Mouse (Mus musculus): Measurements from ENCODE around the gene Mpz. TPM values are rescaled to one million over a fixed set of nuclear protein-coding genes. Genes with fewer than 3 reads are reported as not detected.

Mpz gene
- polyA plus RNA-seq, 1 experiment: 0.11 TPM

DNA sequence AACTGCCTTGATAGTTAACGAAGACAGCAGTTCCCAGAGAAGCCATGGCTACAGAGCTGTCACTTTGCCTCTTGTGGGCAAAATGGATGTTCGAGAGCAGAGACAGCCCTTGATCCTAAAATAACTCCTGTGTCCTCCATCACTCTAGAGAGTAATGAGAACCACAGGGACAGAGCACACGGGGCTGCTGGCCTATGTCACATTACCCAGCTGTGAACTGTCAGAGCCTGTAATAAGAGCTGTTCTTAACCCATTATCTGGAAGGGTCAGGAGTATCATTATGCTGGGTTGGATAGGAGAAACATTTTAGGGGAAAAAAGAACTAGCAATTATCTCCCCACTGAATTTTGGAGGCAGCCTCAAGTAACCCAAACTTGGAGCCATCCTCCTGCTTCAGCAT is 29.6 kb upstream of the Mpz start:
- Histone ChIP-seq H3K79me2 (ENCODE audit: control insufficient read depth, insufficient read depth) (no peaks in the 10 kb centered on the region), H3K4me3 (ENCODE audit: insufficient read depth, poor library complexity, severe bottlenecking) (no peak overlapping the region), H3ac (ENCODE audit: control insufficient read depth, insufficient read length, low read depth) (no peak overlapping the region), H3K27me3 (ENCODE audit: control insufficient read depth, insufficient read depth, insufficient read length) (no peaks in the 10 kb centered on the region), H3K79me3 (ENCODE audit: low read depth) (no peaks in the 10 kb centered on the region), H3K36me3 (ENCODE audit: control insufficient read depth, insufficient read depth) (no peaks in the 10 kb centered on the region)
- TF ChIP-seq MYOD1 (IDR thresholded peaks at IDR 0.05; ENCODE audit: control insufficient read depth, insufficient read length, low read depth) (no peak), MAX (IDR thresholded peaks at IDR 0.05) (no peak), CEBPB (IDR thresholded peaks at IDR 0.05; ENCODE audit: low read depth) (no peak), FOSL1 (IDR thresholded peaks at IDR 0.05; ENCODE audit: insufficient read depth, low read length, poor library complexity, severe bottlenecking) (no peak), MYOG (IDR thresholded peaks at IDR 0.05; ENCODE audit: control insufficient read depth, extremely low read depth, insufficient read length) (no peak), USF1 (IDR thresholded peaks at IDR 0.05; ENCODE audit: low read depth) (no peak), CTCF (IDR thresholded peaks at IDR 0.05; ENCODE audit: control insufficient read depth, insufficient read depth, insufficient read length) (no peak)

DNA sequence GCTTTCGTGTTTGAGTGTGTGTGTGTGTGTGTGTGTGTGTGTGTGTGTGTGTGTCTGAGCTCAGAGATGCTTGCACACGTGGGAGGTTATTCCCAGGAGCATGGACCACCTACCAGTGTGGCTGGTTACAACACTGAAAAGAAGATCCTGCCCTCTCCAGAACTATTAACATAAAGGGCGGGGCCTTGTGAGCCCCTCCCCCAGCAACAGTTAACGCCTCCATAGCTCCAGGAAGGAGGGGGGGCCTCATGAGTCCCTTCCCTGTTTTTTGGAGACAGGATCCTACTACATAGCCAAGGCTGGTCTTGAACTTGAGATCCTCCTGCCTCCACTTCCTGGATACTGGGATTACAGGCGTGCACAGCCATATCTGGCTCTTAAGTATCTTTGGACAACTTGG is 28.7 kb upstream of the Mpz start:
- Histone ChIP-seq H3K36me3 (ENCODE audit: control insufficient read depth, insufficient read depth) (no peaks in the 10 kb centered on the region), H3ac (ENCODE audit: control insufficient read depth, insufficient read length, low read depth) (no peak overlapping the region), H3K27me3 (ENCODE audit: control insufficient read depth, insufficient read depth, insufficient read length) (no peaks in the 10 kb centered on the region), H3K79me2 (ENCODE audit: control insufficient read depth, insufficient read depth) (no peaks in the 10 kb centered on the region), H3K79me3 (ENCODE audit: low read depth) (no peaks in the 10 kb centered on the region), H3K4me3 (ENCODE audit: insufficient read depth, poor library complexity, severe bottlenecking) (no peak overlapping the region)
- TF ChIP-seq MAX (IDR thresholded peaks at IDR 0.05): no peak
- TF ChIP-seq USF1 (IDR thresholded peaks at IDR 0.05; ENCODE audit: low read depth): no peak
- TF ChIP-seq CTCF (IDR thresholded peaks at IDR 0.05; ENCODE audit: control insufficient read depth, insufficient read depth, insufficient read length): no peak
- no peak for TF ChIP-seq FOSL1 (IDR thresholded peaks at IDR 0.05; ENCODE audit: insufficient read depth, low read length, poor library complexity, severe bottlenecking)
- TF ChIP-seq MYOG (IDR thresholded peaks at IDR 0.05; ENCODE audit: control insufficient read depth, extremely low read depth, insufficient read length): no peak
- TF ChIP-seq CEBPB (IDR thresholded peaks at IDR 0.05; ENCODE audit: low read depth): no peak
- no peak for TF ChIP-seq MYOD1 (IDR thresholded peaks at IDR 0.05; ENCODE audit: control insufficient read depth, insufficient read length, low read depth)

DNA sequence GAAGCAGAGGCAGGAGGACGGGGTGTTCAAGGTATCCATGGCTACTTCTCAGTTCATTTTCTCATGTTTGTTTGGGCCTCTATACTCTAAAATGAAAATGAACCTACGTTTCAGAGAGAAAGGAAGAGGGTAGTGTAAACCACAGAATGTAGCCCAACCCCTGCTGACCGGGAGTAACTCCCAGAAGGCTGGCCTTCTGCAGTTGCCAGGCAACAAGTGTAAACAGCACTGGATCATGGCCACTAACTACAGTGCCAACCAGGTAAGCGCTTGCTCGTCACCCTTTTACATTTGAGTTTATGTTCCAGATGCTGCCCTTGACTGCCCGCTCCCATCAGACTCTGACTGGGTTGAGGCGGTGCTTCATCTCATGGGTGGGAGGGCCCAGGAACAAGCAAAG is 27.6 kb upstream of the Mpz start:
- TF ChIP-seq CTCF (IDR thresholded peaks at IDR 0.05; ENCODE audit: control insufficient read depth, insufficient read depth, insufficient read length): no peak
- TF ChIP-seq CEBPB (IDR thresholded peaks at IDR 0.05; ENCODE audit: low read depth): no peak
- TF ChIP-seq USF1 (IDR thresholded peaks at IDR 0.05; ENCODE audit: low read depth): no peak
- TF ChIP-seq MYOD1 (IDR thresholded peaks at IDR 0.05; ENCODE audit: control insufficient read depth, insufficient read length, low read depth): no peak
- TF ChIP-seq FOSL1 (IDR thresholded peaks at IDR 0.05; ENCODE audit: insufficient read depth, low read length, poor library complexity, severe bottlenecking): no peak
- TF ChIP-seq MAX (IDR thresholded peaks at IDR 0.05): no peak
- no peak for TF ChIP-seq MYOG (IDR thresholded peaks at IDR 0.05; ENCODE audit: control insufficient read depth, extremely low read depth, insufficient read length)
- Histone ChIP-seq H3ac (ENCODE audit: control insufficient read depth, insufficient read length, low read depth) (no peak overlapping the region), H3K79me2 (ENCODE audit: control insufficient read depth, insufficient read depth) (no peaks in the 10 kb centered on the region), H3K36me3 (ENCODE audit: control insufficient read depth, insufficient read depth) (peaks cover 2% of the 10 kb centered on the region), H3K4me3 (ENCODE audit: insufficient read depth, poor library complexity, severe bottlenecking) (no peak overlapping the region), H3K79me3 (ENCODE audit: low read depth) (no peaks in the 10 kb centered on the region), H3K27me3 (ENCODE audit: control insufficient read depth, insufficient read depth, insufficient read length) (no peaks in the 10 kb centered on the region)

DNA sequence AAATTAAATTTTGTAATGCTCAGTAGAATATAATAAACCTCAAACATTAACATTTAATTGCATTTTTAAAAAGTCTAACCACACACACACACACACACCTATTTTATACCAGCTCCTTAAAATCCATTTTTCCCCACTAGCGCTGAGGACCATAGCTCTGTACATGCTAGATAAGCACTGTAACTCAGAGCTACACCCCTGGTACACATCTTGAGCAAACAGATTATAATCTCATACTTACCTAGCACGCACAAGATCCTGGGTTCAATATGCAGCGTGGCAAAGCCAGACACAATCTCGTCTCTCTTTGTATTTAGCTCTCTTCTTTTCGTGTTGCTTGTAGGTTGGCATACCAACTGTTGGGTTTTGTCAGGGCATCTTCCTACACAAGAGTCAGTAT is 26.1 kb upstream of the Mpz start:
- Histone ChIP-seq H3ac (ENCODE audit: control insufficient read depth, insufficient read length, low read depth) (no peak overlapping the region), H3K79me3 (ENCODE audit: low read depth) (no peaks in the 10 kb centered on the region), H3K36me3 (ENCODE audit: control insufficient read depth, insufficient read depth) (peaks cover 10% of the 10 kb centered on the region), H3K27me3 (ENCODE audit: control insufficient read depth, insufficient read depth, insufficient read length) (no peaks in the 10 kb centered on the region), H3K79me2 (ENCODE audit: control insufficient read depth, insufficient read depth) (no peaks in the 10 kb centered on the region), H3K4me3 (ENCODE audit: insufficient read depth, poor library complexity, severe bottlenecking) (no peak overlapping the region)
- TF ChIP-seq CTCF (IDR thresholded peaks at IDR 0.05; ENCODE audit: control insufficient read depth, insufficient read depth, insufficient read length) (no peak), USF1 (IDR thresholded peaks at IDR 0.05; ENCODE audit: low read depth) (no peak), MYOG (IDR thresholded peaks at IDR 0.05; ENCODE audit: control insufficient read depth, extremely low read depth, insufficient read length) (no peak), FOSL1 (IDR thresholded peaks at IDR 0.05; ENCODE audit: insufficient read depth, low read length, poor library complexity, severe bottlenecking) (no peak), CEBPB (IDR thresholded peaks at IDR 0.05; ENCODE audit: low read depth) (no peak), MYOD1 (IDR thresholded peaks at IDR 0.05; ENCODE audit: control insufficient read depth, insufficient read length, low read depth) (no peak), MAX (IDR thresholded peaks at IDR 0.05) (no peak)

DNA sequence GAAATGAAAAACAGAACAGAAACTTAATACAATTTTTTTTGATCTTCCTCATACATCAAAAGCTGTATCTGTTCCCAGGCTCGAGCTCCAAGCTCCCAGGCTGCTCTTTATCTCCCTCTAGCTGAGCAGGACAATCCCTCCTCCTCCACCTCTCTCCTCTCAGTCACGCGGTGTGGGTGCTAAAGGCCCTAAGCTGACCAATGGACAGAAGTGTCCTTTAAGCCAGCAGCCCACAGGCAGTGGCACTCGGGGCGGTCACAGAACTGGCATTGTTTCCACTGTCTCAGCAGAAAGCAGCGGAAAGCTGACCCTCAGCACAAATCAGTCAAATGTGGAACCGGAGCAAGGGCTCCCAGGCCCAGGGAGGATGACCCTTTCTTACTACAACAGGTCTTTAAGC is 21.3 kb upstream of the Mpz start:
- H3K4me3 ChIP-seq (ENCODE audit: insufficient read depth, poor library complexity, severe bottlenecking): no peak overlapping the region
- no peaks in the 10 kb centered on the region for H3K79me2 ChIP-seq (ENCODE audit: control insufficient read depth, insufficient read depth)
- no peak for TF ChIP-seq CEBPB (IDR thresholded peaks at IDR 0.05; ENCODE audit: low read depth)
- no peaks in the 10 kb centered on the region for H3K79me3 ChIP-seq (ENCODE audit: low read depth)
- H3ac ChIP-seq (ENCODE audit: control insufficient read depth, insufficient read length, low read depth): no peak overlapping the region
- H3K27me3 ChIP-seq (ENCODE audit: control insufficient read depth, insufficient read depth, insufficient read length): no peaks in the 10 kb centered on the region
- peaks cover 30% of the 10 kb centered on the region for H3K36me3 ChIP-seq (ENCODE audit: control insufficient read depth, insufficient read depth)

DNA sequence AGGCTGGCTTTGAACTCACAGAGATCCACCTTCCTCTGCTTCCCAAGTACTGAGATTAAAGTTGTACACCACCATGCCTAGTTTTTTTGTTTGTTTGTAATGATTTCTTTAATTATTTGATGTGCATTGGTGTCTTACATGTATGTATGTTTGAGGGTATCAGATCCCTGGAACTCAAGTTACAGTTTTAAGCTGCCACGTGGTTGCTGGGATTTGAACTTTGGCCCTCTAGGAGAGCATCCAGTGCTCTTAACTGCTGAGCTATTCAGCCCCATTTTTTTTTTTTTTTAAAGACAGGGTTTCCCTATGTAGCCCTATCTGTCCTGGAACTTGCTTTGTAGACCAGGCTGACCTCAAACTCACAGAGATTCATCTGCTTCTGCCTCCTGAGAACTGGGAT is 19.5 kb upstream of the Mpz start:
- no peaks in the 10 kb centered on the region for H3K27me3 ChIP-seq (ENCODE audit: control insufficient read depth, insufficient read depth, insufficient read length)
- H3K79me3 ChIP-seq (ENCODE audit: low read depth): no peaks in the 10 kb centered on the region
- no peak overlapping the region for H3ac ChIP-seq (ENCODE audit: control insufficient read depth, insufficient read length, low read depth)
- TF ChIP-seq MYOG (IDR thresholded peaks at IDR 0.05; ENCODE audit: control insufficient read depth, extremely low read depth, insufficient read length) (no peak), USF1 (IDR thresholded peaks at IDR 0.05; ENCODE audit: low read depth) (no peak), CEBPB (IDR thresholded peaks at IDR 0.05; ENCODE audit: low read depth) (no peak), MAX (IDR thresholded peaks at IDR 0.05) (no peak), FOSL1 (IDR thresholded peaks at IDR 0.05; ENCODE audit: insufficient read depth, low read length, poor library complexity, severe bottlenecking) (no peak)
- no peaks in the 10 kb centered on the region for H3K79me2 ChIP-seq (ENCODE audit: control insufficient read depth, insufficient read depth)
- H3K36me3 ChIP-seq (ENCODE audit: control insufficient read depth, insufficient read depth): peaks cover 35% of the 10 kb centered on the region
- H3K4me3 ChIP-seq (ENCODE audit: insufficient read depth, poor library complexity, severe bottlenecking): no peak overlapping the region

All from C2C12 (cell line).